Mouse (Mus musculus) CD8-positive naive resting alpha-beta T cell, adult 57 days (primary cell): ENCODE data around the gene Dedd2. TPM values are rescaled to one million over a fixed set of nuclear protein-coding genes. Genes with fewer than 3 reads are reported as not detected.

Source experiments
- total RNA-seq: library from RNA; stranded (reverse); gene quantifications from one replicate; pipeline ENCODE4 v1.2.4, GENCODE M21; 2023

Dedd2 gene
- 91.3 TPM for total RNA-seq

GRCm38 (mm10) chr7:25220457-25221101, at the start of gene Dedd2:
Dedd2 (minus strand) TSS chr7:25220615.

DNA sequence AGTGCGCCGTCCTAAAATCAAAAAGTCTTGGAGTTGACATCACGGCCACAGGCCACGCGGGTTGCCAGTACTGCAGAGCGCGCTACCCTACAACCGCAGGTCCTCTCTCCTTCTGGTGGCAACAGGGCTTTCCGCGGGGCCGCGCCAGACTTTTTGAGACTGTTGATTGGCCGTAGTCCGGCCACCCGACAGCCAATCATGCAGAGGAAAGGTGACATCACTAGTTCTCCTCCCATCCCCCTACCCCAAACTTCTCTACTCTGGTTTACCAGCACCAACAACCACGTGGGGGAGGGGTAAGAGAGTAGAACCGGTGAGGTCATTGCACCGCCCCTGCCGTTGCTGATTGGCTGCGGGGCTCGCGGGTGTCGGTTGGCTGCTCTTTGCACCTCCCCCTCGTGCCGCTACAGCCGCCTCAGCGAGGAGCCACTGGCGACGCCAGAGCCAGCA, 46.9 kb upstream of the Dedd2 start, which contains the start of gene Cic:
Cic (plus strand) TSS at position 404 of the 450 bp plus-strand sequence.

GRCm38 (mm10) chr7:25250141-25250972, 29.9 kb upstream of the Dedd2 start, which contains the start of gene Erf:
Erf (minus strand) TSS chr7:25250761.

GRCm38 (mm10) chr7:25237249-25238014, 17.0 kb upstream of the Dedd2 start, which contains the start of gene Gsk3a:
Gsk3a (minus strand) TSS chr7:25237851.

GRCm38 (mm10) chr7:25221102-25221883, 878 bp upstream of the Dedd2 start, which contains the start of gene Zfp526:
Zfp526 (plus strand) TSS chr7:25221425.

DNA sequence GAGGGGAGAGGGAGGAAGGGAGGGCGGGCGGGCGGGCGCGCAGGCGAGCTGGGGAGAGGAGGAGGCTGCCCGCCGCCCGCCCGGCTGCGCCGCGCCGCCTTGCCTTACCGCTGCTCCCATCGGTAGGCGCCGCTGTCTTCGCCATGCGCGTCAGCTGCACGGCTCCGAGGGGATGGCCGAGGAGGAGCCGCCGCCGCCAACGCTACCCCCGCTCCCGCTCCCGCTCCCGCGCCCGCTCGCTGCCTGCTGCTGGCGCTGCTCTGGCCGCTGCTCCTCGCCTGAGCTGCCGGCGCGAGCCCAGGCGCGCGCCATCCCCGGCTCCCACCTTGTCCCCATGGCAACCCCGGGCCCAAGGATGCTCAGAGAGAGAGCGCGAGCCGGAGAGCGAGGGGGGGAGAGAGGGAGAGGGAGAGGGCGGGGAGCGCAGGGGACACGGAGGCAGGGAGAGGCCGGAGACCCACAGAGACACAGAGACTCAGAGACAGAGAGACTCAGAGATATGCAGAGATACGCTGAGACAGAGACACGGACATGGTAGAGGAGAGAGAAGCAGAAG, 40.7 kb downstream of the Dedd2 start, which contains the start of gene Pou2f2:
Pou2f2 (minus strand) TSS at position 121 of the 556 bp plus-strand sequence.

Other genes starting within 250 kb of the Dedd2 start
- 275 TPM for gene Rabac1, start 247.9 kb downstream of the Dedd2 start, total RNA-seq
- 9.1 TPM for gene Atp1a3, start 214.7 kb downstream of the Dedd2 start, total RNA-seq
- 3.2 TPM for gene Grik5, start 148.3 kb downstream of the Dedd2 start, total RNA-seq
- gene Zfp574, start 148.0 kb downstream of the Dedd2 start, total RNA-seq: 19.7 TPM
- 22.4 TPM for gene Pou2f2, start 40.9 kb downstream of the Dedd2 start, total RNA-seq
- gene Zfp526, start 810 bp upstream of the Dedd2 start, total RNA-seq: 19.5 TPM
- gene Gsk3a, start 17.2 kb upstream of the Dedd2 start, total RNA-seq: 90.8 TPM
- gene Erf, start 30.1 kb upstream of the Dedd2 start, total RNA-seq: 38.9 TPM
- gene Cic, start 47.1 kb upstream of the Dedd2 start, total RNA-seq: 342 TPM
- gene Pafah1b3, start 77.4 kb upstream of the Dedd2 start, total RNA-seq: 15.0 TPM
- gene Prr19, start 80.8 kb upstream of the Dedd2 start, total RNA-seq: not detected
- not detected for gene Tmem145, start 85.5 kb upstream of the Dedd2 start, total RNA-seq
- gene Megf8, start 96.5 kb upstream of the Dedd2 start, total RNA-seq: 0.89 TPM
- gene Cnfn, start 149.1 kb upstream of the Dedd2 start, total RNA-seq: not detected
- gene Lipe, start 178.1 kb upstream of the Dedd2 start, total RNA-seq: 13.0 TPM
- not detected for gene Cxcl17, start 192.3 kb upstream of the Dedd2 start, total RNA-seq